Mouse (Mus musculus) MEL (cell line): ENCODE measurements around the gene Cc2d2b.

ENCODE experiments used
- CHD2 ChIP-seq: IDR thresholded peaks from 2 replicates; pipeline ENCODE4 v1.6.1; 2011; ENCODE audit warnings: low read length, improper control_type of control experiment
- CTCF ChIP-seq, 3 experiments: IDR thresholded peaks in 2 of 3; conservative IDR thresholded peaks in 1 of 3; 2 replicates each; pipeline ENCODE4 v1.5.1; 2011 to 2012; ENCODE audit warnings: low read length in 3 of 3, low read depth in 2 of 3, mild to moderate bottlenecking in 2 of 3, improper control_type of control experiment in 1 of 3, inconsistent platforms in 1 of 3, mixed read lengths in 1 of 3, moderate library complexity in 1 of 3; ENCODE audit not compliant: control insufficient read depth in 1 of 3, insufficient read depth in 1 of 3, poor library complexity in 1 of 3, severe bottlenecking in 1 of 3
- E2F4 ChIP-seq: IDR thresholded peaks from 2 replicates; pipeline ENCODE4 v1.6.1; 2011; ENCODE audit warnings: low read depth, low read length, improper control_type of control experiment, borderline replicate concordance
- HCFC1 ChIP-seq: IDR thresholded peaks from 2 replicates; pipeline ENCODE4 v1.6.1; 2012; ENCODE audit warnings: low read depth, mild to moderate bottlenecking, inconsistent platforms, low read length, improper control_type of control experiment, moderate library complexity
- MYC ChIP-seq: IDR thresholded peaks from 2 replicates; pipeline ENCODE4 v1.6.1; 2011; ENCODE audit warnings: low read depth, mild to moderate bottlenecking, low read length, improper control_type of control experiment, moderate library complexity
- POLR2A ChIP-seq, 2 experiments: IDR thresholded peaks; 2 replicates each; pipeline ENCODE4 v1.6.1; 2011 to 2012; ENCODE audit warnings: low read length in 2 of 2, mild to moderate bottlenecking in 2 of 2, control low read depth in 1 of 2, improper control_type of control experiment in 1 of 2, low read depth in 1 of 2, moderate library complexity in 1 of 2; ENCODE audit not compliant: control insufficient read depth in 1 of 2, insufficient read depth in 1 of 2, poor library complexity in 1 of 2
- TBP ChIP-seq: IDR thresholded peaks from 2 replicates; pipeline ENCODE4 v1.8.0; 2011; ENCODE audit warnings: low read depth, low read length, improper control_type of control experiment
- UBTF ChIP-seq: IDR thresholded peaks from 2 replicates; pipeline ENCODE4 v1.6.1; 2012; ENCODE audit warnings: low read depth, mild to moderate bottlenecking, inconsistent platforms, low read length, improper control_type of control experiment, moderate library complexity, borderline replicate concordance; ENCODE audit not compliant: insufficient read depth
- ZC3H11A ChIP-seq: IDR thresholded peaks from 2 replicates; pipeline ENCODE4 v1.6.1; 2012; ENCODE audit warnings: low read depth, mild to moderate bottlenecking, inconsistent platforms, low read length, improper control_type of control experiment
- ZKSCAN1 ChIP-seq: IDR thresholded peaks from 2 replicates; pipeline ENCODE4 v1.6.1; 2012; ENCODE audit warnings: low read depth, mild to moderate bottlenecking, inconsistent platforms, low read length, improper control_type of control experiment, moderate library complexity

DNA sequence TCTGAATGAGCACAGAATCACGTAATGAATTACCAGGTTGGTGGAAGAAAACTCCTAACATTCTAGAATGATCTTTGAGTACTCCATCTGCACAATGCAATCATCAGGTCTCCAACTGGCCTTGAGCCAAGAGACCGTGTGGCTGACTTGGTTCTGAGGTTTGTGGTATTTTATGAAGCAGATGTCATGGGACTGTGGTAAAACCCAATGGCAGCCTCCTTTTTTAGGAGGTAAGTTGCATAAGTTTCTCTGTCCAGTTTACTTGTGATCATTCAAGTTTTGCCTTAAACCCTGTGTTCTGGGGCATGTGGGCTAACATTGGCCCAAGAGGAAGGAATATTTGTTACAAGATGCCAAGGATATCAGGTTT, 40.1 kb downstream of the Cc2d2b start:
- TF ChIP-seq CTCF (IDR thresholded peaks at IDR 0.05 in 2 of 3, conservative IDR thresholded peaks at IDR 0.05 in 1 of 3; ENCODE audit: control insufficient read depth in 1 of 3, insufficient read depth in 1 of 3, low read depth in 2 of 3, low read length in 3 of 3, poor library complexity in 1 of 3, severe bottlenecking in 1 of 3) (no peak), UBTF (no peak), ZC3H11A (no peak), ZKSCAN1 (no peak), CHD2 (no peak), MYC (no peak), E2F4 (no peak), TBP (no peak), POLR2A (IDR thresholded peaks at IDR 0.05; ENCODE audit: control insufficient read depth in 1 of 2, insufficient read depth in 1 of 2, low read depth in 1 of 2, low read length in 2 of 2, poor library complexity in 1 of 2) (no peak), HCFC1 (no peak)
